Mouse (Mus musculus): ENCODE measurements around the gene Rbm7. TPM values are rescaled to one million over a fixed set of nuclear protein-coding genes. Genes with fewer than 3 reads are reported as not detected.

The Rbm7 gene
- total and polyA plus RNA-seq, 3 experiments: 73.4 to 220 (median 91.9) TPM

GRCm38 (mm10) chr9:48480411-48481213 lies 14.5 kb downstream of the Rbm7 start, which contains the start of gene Rexo2:
Gene Rexo2 (minus strand): TSS chr9:48480623.
- Histone ChIP-seq H3K9ac (ENCODE audit: insufficient read depth, low read depth) (peak within 1 kb of the TSS; percentile 65), H3K4me3 (replicated peaks in 1 of 3; ENCODE audit: low read depth in 2 of 3, low read length in 2 of 3, poor library complexity in 1 of 3) (peak within 1 kb of the TSS; percentile 73 to 95 (median 84)), H3K4me1 (ENCODE audit: control insufficient read depth in 1 of 2, insufficient read depth in 2 of 2) (peaks cover 12 to 47% of the 10 kb centered on the region in 2 experiments), H3K4me2 (ENCODE audit: insufficient read depth, low read depth, poor library complexity, severe bottlenecking) (peak within 1 kb of the TSS; percentile 100), H3K36me3 (replicated peaks in 1 of 2; ENCODE audit: control insufficient read depth in 1 of 2, insufficient read depth in 1 of 2, low read length in 1 of 2) (peaks cover 5 to 50% of the 10 kb centered on the region in 2 experiments), H3K9me3 (replicated peaks; ENCODE audit: low read length) (no peaks in the 10 kb centered on the region), H3K27ac (ENCODE audit: insufficient read depth, low read depth) (peak within 1 kb of the TSS; percentile 60), H3K79me2 (replicated peaks; ENCODE audit: control insufficient read depth, extremely low read depth, insufficient read depth, poor library complexity, severe bottlenecking) (peaks cover 29% of the 10 kb centered on the region), H3K27me3 (replicated peaks) (no peaks in the 10 kb centered on the region)
- dilution Hi-C loops (cut with MboI; ENCODE audit: extremely low pct_ligation_motif_present, extremely low pct_unique_long_range_greater_than_20kb, low sequenced_read_pairs): no loop called here
- TF ChIP-seq MAX (IDR thresholded peaks at IDR 0.05; ENCODE audit: low read length) (peak; percentile 97), ETS1 (conservative IDR thresholded peaks at IDR 0.05; ENCODE audit: low read depth, low read length) (no peak), ZMIZ1 (IDR thresholded peaks at IDR 0.05; ENCODE audit: low read depth, low read length) (peak; percentile 54; the same call in 1 of the 2 replicates), KAT2A (IDR thresholded peaks at IDR 0.05; ENCODE audit: insufficient replicate concordance, low read length) (peak; percentile 95; the same call in 1 of the 2 replicates), EP300 (IDR thresholded peaks at IDR 0.05; ENCODE audit: low read length) (no peak), MAZ (IDR thresholded peaks at IDR 0.05; ENCODE audit: low read depth, low read length) (0 out of 2 replicates have a peak, but pooled peaks have one; percentile 72), RCOR1 (conservative IDR thresholded peaks at IDR 0.05; ENCODE audit: low read depth, low read length) (no peak), ELF1 (IDR thresholded peaks at IDR 0.05; ENCODE audit: low read depth, low read length) (peak; percentile 63), SIN3A (IDR thresholded peaks at IDR 0.05; ENCODE audit: low read length) (peak; percentile 95), BHLHE40 (IDR thresholded peaks at IDR 0.05; ENCODE audit: low read depth, low read length) (peak; percentile 87), MXI1 (IDR thresholded peaks at IDR 0.05; ENCODE audit: low read depth, low read length) (peak; percentile 99), HCFC1 (IDR thresholded peaks at IDR 0.05; ENCODE audit: low read depth, low read length) (peak; percentile 98), USF2 (conservative IDR thresholded peaks at IDR 0.05; ENCODE audit: low read depth, low read length) (0 out of 2 replicates have a peak, but pooled peaks have one; percentile 4), MEF2A (IDR thresholded peaks at IDR 0.05; ENCODE audit: borderline replicate concordance, low read depth, low read length) (peak; percentile 66; the same call in 1 of the 2 replicates), TCF12 (IDR thresholded peaks at IDR 0.05; ENCODE audit: low read depth, low read length) (peak; percentile 56; the same call in 1 of the 2 replicates), GABPA (IDR thresholded peaks at IDR 0.05; ENCODE audit: insufficient replicate concordance, low read depth, low read length) (peak; percentile 76; the same call in 1 of the 2 replicates), MYC (IDR thresholded peaks at IDR 0.05; ENCODE audit: low read depth, low read length) (peak; percentile 97), ZC3H11A (IDR thresholded peaks at IDR 0.05; ENCODE audit: low read depth, low read length) (no peak), TBP (conservative IDR thresholded peaks at IDR 0.05; ENCODE audit: low read depth, low read length) (0 out of 2 replicates have a peak, but pooled peaks have one; percentile 47), POLR2A (IDR thresholded peaks at IDR 0.05; ENCODE audit: low read depth, low read length) (peak; percentile 76), RAD21 (IDR thresholded peaks at IDR 0.05; ENCODE audit: low read depth, low read length) (no peak), UBTF (IDR thresholded peaks at IDR 0.05; ENCODE audit: low read depth, low read length) (0 out of 2 replicates have a peak, but pooled peaks have one; percentile 39), USF1 (IDR thresholded peaks at IDR 0.05; ENCODE audit: low read depth, low read length) (peak; percentile 13; the same call in 1 of the 2 replicates), CHD2 (IDR thresholded peaks at IDR 0.05; ENCODE audit: low read length) (peak; percentile 91), NELFE (IDR thresholded peaks at IDR 0.05; ENCODE audit: low read depth, low read length) (peak; percentile 86), ZNF384 (IDR thresholded peaks at IDR 0.05; ENCODE audit: low read depth, low read length) (peak; percentile 91), NRF1 (IDR thresholded peaks at IDR 0.05; ENCODE audit: low read depth, low read length) (peak; percentile 89), MAFK (IDR thresholded peaks at IDR 0.05; ENCODE audit: insufficient replicate concordance, low read length) (no peak)
- in situ Hi-C loops (cut with MboI; ENCODE audit: low pct_ligation_motif_present, low pct_unique_long_range_greater_than_20kb, low sequenced_read_pairs): no loop called here
- peak; percentile 94 for DNase-seq (ENCODE audit: extremely low read depth)

Measured in CH12.LX (cell line).